Mouse (Mus musculus) adrenal gland, postnatal 14 days (tissue): ENCODE measurements around the gene Sirt7. TPM values are rescaled to one million over a fixed set of nuclear protein-coding genes. Genes with fewer than 3 reads are reported as not detected.

Source experiments
- DNase-seq: peaks from one replicate; pipeline ENCODE4 v3.0.0; 2021; ENCODE audit warnings: mixed read lengths
- long read RNA-seq, 2 experiments: library from polyadenylated mRNA; stranded (forward); transcript quantifications; one replicate each; pipeline ENCODE4 v2.0.0; 2021
- total RNA-seq: library from RNA; stranded (reverse); gene quantifications from 2 replicates; pipeline ENCODE4 v1.2.3, GENCODE M21; 2021

The Sirt7 gene
- total RNA-seq = 37.1 and 39.7 TPM in 2 replicates
- long read RNA-seq, experiment 1, transcript Sirt7-201 (10 exons, 1,727 nt) = major isoform, 58 of 123 reads
- long read RNA-seq, experiment 1, partial matches to known transcripts = 23 of 123 reads
- long read RNA-seq, experiment 1, other reads (novel, unspliced or antisense) = 35 of 123 reads
- long read RNA-seq, experiment 2, transcript Sirt7-201 (10 exons, 1,727 nt) = major isoform, 26 of 60 reads
- long read RNA-seq, experiment 2, partial matches to known transcripts = 13 of 60 reads
- long read RNA-seq, experiment 2, other reads (novel, unspliced or antisense) = 21 of 60 reads

DNA sequence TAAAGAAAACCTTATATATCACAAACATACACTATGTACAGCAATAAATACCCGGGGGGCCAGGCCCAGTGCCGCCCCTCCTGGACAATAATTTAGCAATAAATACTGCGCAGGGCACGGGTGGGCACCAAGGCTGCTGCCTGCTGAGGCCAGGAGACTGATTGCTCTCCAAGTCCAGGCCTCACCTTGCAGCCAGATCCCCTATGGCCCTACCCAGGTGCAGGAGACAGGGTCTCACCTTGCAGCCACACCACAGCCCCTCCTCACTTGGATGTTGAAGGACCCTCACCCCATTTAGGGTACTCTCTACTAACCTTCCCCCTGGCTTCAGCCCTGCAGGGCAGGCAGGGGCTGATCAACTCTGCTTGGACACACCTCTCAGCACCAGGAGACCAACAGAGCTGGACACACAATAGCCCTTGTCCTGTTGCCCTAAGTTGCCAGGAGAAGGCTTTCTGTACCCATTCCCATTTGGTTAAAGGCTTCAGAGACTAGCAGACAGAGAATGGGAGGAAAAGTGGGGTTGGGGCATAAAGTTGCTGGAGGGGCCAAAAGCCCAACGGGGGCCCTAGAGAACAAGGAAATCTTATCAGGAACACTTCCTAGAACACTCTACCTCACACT lies at the start of gene Sirt7:
Gene Sirt7, minus strand, starts transcription at position 89 of the 624 bp plus-strand sequence.
- DNase-seq = no peak

DNA sequence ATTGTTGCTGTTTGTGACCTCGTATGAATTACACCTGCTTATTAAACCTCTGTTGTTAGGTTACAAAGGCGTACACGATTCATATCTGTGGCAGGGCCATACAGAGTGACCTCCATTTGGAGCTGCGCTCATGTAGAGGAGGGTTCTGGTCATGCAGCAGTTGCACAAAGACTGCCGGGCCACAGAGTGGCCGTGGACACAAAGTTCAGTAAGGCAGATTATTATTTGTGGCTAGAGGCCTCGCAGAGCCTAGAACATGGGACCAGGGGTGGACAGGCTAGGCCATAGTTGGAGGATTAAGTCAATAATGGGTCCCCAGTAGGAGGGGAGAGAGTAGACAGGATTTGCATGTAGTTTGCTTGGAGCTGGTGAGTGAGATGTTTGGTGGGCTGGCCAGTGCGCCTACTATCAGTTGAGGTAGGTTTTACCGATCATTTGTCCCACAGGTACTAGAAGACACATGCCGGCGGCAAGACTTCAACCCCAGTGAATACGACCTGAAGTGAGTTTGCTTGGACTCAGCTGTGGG lies 48.6 kb upstream of the Sirt7 start:
- no peak for DNase-seq

DNA sequence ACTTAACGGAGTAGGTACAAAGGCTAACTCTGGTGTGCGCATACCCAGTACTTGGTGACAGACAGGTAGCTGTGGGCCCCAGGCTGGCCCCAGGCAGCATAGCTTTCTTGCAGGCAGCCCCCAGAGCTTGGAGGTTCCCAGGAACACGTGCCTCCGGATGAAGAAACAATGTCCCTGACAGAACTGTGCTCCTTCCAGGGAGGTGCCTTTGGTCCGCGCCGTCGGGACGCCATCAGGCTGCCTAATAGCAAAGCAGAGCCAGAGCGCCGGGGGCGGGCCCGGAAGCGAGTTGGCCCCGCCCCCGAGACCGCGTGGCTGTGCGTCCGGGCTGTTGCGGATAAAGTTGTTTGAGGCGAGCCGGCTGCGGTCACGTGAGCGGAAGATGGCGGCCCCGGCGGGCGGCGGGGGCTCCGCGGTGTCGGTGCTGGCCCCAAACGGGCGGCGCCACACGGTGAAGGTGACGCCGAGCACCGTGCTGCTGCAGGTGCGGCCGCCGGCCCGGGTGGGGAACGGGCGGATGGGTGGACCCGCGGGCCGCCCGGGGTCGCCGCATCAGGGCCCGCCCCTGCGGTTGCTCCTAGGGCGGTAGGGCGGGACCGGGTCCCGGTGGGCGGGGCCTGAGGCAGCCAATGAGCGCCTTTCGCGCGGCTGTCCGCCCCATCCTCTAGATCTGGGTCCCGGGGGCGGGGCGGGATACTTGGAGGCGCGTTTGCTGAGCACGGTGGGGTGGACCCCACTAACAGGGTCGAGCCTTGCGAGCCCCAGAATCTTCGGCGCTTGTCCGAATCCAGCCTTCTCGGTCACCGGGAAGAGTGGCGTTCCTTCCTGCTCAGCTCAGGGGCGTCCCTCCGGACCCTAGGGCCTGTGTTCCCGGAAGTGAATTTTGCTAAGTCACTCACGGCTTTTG lies 47.9 kb upstream of the Sirt7 start, which contains the start of gene Aspscr1:
Gene Aspscr1, plus strand, starts transcription at position 287 of the 907 bp plus-strand sequence.
- peak; percentile 99 for DNase-seq

DNA sequence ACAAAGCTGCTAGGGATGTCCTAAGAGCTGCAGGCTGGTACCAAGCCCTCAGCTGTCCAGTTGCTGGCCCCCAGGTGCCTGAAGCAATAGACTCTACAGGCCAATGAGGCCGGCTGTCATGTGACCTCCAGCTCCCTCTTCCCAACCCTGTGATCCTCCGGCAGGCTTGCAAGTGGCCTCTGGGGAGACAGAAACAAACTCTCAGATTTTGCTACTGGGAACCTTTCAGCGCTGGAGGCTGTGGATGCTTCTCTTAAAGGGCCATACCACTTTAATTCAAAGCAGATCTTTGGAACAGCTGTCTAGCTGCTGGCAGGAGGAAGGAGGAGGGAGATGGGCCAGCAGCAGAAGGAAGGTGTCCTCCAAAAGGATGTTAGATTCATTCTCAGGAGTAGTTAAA lies 41.6 kb upstream of the Sirt7 start:
- DNase-seq = peak; percentile 39

DNA sequence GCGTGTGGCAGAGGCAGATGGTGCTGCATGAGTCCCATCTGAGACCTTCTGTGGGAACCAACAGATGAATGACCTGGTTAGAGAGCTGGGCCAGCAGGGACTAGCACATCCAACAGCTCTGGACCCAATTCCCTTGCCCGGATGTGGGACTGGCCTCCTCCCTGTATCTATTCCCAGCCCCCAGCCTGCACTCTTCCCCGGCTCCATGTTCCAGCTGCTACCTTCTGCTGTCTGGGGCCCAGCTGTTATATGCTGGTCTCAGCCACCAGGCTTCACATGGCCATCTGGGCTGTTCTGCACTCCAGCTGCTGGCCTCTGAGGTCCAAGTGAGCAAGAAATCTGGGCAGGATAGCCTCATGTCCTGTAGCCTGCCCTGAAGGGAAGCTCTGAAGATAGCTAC lies 40.4 kb upstream of the Sirt7 start:
- DNase-seq = no peak

DNA sequence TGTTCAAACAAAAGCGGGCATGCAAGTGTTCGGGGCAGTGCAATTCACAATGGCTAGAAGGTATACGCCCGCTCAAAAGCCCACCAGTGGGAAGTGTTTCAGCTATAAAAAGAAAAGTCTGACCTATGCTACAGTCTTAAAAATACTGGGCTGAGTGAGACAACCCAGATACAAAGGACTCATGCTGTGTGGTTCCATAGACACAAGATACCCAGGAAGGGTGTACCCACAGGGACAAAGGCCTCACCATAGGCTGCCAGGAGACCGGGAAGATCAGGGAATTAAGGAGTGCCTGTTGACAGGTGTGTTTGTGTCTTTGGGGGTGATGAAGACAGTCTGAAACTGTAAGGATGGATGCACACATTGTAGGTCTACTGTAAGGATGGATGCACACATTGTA lies 38.7 kb upstream of the Sirt7 start:
- no peak for DNase-seq

DNA sequence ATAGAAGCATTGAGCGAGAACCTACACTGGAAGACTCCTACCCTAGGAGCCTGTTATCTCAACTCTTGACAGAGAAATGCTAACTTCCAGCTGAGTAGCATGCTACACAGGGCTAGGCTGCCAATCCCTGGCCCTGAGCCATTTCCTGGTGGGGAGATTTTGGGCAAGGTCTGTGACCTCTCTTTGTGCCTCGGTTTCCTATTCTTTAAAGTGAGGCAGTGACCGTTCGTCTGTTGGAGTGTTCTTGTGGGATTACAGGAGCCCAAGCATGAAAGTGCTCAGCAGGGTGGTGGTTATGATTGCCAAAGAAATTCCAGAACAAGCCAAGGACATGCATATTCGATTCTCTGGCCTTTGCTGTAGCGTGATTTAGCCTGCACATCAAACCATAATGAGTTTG lies 37.7 kb upstream of the Sirt7 start:
- no peak for DNase-seq

DNA sequence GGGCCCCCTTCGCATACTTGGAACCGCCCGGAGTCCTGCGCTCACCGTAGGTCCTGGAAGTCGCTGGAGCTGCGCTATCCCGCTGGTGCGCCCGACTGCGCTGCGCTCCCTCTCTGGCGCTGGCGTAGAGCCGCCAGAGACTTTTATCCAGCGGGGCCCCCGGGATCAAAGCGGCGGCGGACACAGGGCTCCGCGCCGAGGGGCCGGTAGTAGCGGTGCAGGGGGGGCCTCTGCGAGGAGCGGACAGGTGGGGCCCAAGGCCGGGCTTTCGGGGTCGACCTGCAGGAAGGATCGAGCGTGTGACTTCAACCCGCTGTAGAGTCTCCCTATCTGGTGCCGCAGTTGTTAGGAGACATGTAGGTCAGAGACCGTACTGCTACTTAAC lies 36.0 kb upstream of the Sirt7 start, which contains the start of gene Notum:
Gene Notum, minus strand, starts transcription at position 100 of the 385 bp plus-strand sequence.
- peak; percentile 29 for DNase-seq

DNA sequence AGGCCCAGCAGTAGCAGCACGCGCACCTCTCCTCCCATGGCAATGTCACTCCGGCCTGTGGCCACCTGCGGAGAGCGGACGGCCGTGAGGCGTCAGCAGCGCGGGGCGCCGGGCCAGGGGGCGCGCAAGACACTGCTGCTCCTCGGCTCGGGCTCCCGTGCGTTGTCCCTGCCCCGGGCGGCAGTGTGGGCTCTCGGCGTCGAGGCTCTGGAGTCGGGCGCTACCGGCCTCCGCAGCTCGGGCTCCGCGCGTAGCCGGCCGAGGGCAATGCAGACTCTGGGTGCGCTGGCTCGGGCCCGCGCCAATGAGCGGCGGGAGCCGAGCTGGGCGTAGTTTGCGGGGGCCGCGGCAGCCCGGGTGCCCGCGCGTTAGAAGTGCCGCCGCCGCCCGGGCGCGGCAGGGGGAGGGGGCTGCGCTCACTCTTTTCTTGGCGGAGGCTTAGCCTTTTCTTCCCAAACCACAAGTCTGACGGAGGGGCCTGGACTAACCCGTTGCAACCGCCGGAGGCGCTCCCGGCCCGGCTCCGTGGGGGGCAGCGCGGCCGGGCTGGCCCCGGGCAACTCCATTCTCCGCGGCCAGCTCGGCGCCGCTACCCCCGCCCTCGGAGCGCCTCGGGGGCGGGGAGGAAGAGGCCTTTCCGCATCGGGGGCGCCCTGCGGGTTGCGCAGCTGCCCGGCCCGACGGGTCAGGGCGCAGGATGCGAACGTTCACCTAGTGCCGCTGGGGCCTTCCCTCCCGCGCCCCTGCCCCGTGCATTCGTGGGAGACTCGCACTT lies 35.4 kb upstream of the Sirt7 start:
- DNase-seq = peak; percentile 77

DNA sequence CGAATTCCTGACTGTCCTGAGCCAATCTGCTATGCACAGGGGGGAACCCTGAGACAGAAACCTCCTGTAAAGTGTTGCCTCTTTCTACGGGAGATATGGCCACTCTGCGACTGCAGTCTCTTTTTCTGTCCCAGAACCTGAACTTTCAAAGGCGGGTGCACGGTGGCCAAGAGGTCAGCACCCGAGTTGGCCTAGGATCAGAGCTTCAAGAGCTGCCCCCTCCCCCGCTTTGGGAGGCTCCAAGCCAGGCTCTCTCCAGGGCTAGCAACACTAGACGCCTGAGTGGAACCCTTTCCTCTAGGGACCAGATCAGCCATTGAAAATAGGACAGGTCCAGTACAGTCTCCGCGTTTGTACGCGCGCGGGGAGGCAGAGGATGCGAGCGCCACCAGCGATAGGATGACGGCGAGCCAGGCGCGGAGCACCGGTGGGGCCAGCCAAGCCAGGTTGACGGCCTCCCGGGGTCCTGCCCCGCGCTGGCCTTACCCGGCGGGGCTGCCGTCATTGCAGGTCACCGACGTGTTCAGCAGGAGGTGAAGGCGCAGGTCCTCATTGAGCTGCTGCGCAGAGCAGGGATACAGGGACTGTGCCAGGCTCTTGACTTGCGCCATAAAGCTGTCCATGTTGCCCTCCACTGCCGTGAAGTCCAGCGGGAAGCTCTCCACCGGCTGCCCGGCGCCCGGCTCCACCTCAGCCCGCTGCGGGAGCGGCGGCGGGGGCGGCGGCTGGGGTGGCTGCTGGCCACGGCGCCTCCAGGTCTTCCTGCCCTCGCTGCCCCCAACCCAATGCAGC lies 34.7 kb upstream of the Sirt7 start:
- peak; percentile 34 for DNase-seq

DNA sequence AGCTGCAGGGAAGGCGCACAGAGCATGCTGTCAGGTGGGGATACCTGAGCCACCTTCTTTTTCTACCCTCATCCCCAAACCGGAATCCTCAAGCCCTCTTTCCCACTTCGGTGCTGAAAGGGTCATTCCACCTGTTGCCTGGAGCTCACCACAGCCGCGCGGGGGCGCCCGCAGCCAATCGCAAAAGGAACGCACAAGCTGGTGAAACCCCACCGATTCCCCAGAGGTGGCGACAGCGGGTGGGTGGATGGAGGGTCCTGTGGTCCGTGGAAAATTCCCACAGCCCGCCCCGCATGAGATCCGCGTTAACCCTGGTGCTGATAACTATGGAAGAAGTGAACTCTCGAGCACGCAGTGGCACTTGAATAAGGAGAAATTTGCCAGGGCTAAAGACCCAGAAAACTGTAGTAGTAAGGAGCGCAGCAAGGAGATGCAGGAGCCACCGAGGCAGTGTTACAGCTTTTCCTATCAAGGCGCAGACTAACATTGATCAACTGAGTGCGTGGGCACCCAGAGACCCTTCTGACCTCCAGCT lies 33.9 kb upstream of the Sirt7 start:
- peak; percentile 92 for DNase-seq

DNA sequence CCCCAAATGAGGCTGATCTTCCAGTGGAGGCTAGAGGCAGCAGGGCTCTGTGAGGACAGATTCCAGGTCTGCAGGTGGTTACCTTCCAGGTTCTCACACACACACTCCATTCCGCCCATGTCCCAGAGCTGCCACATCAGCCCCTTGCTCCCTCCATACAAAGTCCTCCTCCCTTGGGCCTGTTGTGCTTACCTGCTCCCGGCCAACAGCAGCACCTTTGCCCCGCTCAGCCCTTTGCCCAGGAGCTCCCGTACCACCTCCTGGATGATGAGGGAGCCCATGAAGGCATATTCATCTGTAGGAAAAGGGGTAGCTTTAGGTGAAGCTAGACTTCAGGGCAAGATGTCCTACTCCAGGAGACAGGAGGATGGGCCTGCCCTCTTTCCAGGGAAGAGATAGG lies 32.3 kb upstream of the Sirt7 start:
- no peak for DNase-seq

DNA sequence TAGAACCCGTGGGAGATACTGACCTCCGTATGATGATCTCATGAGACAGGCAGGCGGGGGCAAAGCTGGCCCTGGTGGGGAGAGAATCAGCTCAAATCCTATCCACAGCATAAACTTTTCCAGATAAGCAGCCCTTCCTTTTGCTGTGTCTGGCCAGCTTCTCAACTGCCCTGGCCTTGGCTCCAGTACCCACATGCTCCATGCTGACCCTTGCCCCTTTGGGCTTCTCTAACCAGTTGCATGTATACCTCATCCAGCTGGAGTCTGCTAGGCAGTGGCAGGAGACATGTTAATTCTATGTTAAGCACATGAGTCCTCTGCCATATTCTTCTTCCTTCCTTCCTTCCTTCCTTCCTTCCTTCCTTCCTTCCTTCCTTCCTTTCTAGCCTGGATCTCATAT lies 29.7 kb upstream of the Sirt7 start:
- DNase-seq = no peak

DNA sequence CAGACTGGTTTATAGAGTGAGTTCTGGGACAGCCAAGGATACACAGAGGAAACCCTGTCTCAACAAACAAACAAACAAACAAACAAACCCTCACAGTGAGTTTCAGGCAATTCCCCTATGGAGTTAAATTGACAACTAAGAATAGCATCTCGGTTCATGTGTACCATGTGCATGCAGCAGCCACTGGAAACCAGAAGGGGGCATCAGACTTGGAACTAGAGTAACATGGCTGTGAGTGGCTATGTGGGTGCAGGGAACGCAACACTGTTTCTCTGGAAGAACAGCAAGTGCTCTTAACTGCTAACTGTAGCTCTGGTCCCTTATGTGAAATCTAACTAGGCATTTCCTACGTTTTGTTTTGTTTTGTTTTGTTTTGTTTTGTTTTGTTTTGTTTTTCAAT lies 26.8 kb upstream of the Sirt7 start:
- DNase-seq = no peak

DNA sequence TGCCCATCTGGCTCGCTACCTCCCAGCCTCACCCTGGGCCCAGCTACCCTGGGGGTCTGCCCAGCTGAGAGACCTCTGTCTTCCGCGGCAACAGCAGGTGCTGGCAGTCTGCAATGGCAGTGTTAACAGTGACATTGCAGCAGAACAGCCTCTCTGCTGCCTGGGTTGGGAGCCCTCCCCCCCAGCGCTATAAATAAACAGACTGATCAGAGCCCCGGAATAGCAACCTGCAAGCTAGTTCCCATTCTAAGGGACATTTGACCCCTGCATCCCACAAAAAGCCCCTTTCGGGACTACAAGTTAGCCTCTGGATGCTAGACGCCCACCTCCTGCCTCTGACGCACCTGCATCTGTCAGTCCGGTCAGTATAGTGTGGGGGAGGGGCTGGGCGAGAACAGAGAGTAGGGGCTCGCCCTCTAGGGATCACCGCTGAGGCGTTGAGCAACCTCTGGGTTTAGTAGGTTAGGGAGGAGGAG lies 23.0 kb upstream of the Sirt7 start, which contains the start of gene Myadml2:
Gene Myadml2, minus strand, starts transcription at position 158 of the 476 bp plus-strand sequence.
- peak; percentile 44 for DNase-seq

DNA sequence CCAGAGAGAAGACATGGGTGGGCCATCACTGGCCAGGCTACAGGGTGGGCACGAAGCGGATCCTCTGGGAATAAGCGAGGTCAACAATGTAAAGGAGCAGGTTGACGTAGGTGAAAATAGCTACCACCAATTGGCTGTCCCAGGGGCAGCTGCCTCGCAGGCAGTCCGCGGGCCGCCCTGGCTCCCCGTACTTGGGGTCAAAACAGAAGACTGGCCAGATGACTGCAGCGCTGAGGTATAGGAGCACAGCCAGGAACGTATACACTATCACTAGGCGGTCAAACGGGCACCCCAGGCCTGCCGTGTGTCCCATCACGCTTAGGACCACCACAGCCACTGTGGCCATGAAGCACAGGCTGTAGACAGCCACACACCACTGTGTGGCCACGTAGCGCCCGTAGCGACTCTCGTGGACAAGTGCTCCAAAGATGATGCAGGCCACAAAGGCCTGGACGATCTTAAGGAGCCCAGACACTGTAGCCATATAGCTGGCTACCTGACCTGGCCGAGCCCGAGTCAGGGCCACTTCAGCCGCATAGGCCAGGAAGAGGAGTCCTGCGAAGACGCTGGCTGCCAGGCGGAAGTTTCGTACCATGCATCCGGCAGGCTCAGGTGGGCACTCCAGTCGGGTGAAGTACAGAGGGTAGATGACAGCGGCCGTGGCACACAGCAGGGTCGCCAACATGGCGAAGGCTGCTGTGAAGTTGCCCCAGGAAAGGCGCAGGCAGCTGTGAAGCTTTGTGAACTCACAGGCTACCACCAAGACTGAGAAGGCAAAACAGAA lies 22.2 kb upstream of the Sirt7 start:
- DNase-seq = no peak

DNA sequence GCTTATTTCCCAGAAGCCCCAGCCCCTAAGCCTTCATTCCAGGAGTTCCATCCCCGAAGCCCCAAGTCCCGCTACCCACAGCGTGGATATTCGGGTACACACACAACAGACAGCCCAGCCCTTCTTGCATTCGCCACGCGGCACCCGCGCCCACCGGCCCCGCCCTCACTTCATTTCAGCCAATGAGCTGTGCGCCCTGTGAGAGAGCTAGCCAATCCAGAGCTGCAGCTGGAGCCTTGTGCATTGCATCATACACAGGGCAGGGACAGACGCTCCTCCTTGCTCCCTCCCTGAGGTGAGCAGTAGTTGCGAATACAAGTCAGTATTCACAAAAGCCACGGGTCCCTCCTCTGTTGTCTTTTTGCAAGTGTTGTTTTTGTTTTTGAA lies 18.6 kb upstream of the Sirt7 start, which contains the start of gene Pycr1:
Gene Pycr1, minus strand, starts transcription at position 169 of the 387 bp plus-strand sequence.
- DNase-seq = peak; percentile 95

DNA sequence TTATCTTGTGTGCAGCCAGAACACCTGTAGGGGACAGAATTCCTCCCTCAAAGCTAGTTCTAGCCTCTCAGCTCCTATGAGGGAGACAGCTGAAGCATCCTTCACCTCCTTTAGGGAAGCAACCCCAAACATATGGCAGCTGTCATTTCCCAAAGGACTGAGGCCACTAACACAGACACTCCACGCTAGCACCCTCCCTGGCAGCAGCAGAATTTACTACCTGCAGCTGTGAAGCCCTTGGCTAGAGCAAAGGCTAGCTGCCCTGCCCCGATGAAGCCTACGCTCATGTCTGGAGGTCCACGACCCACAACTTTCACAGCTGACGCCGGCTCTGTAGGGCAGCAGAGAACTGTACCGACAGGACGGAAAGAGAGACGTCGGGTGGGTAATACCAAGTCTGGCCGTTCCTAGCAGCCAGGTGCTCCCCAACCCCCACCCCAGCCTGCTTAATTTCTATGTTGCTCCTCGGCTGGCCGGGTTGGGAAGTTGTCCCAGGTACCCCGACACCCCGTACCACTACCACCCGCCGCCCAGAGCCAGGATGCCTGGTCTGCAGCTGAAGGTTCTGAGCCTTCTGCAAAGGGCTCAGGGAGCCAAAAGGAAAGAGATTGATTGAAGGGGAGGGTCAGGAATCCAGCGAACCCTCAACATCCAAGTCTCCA lies 18.0 kb upstream of the Sirt7 start:
- no peak for DNase-seq

DNA sequence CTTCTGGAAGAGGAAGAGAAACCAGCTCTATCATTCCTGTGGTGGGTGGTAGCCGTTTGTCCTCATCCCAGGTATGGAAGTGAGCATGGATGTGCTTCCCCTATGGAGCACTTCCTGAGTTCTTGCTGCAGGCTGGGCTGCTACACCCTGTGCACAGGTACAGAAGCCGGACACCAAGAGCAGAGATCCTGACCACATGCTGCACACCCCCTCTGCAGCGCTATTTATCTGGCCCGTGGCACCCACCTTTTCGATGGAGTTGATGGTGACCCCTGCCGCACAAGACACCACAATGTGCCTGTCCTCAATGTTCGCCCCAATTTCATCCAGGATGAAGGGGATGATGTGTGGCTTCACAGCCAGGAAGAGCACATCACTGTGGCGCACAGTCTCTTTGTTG lies 16.8 kb upstream of the Sirt7 start:
- DNase-seq = no peak
